Mouse (Mus musculus): Measurements from ENCODE around the gene Btnl10. TPM values are rescaled to one million over a fixed set of nuclear protein-coding genes. Genes with fewer than 3 reads are reported as not detected.

The Btnl10 gene
- total RNA-seq, 2 experiments from 2014 or later = 0.20 to 0.40 TPM

Small RNA genes within 50 kb of the gene (microRNA-seq; reads per million reads assigned to microRNA genes)
- gene Gm44313 = not detected

Other genes with a start within 250 kb of the Btnl10 start
- gene Olfr320, start 236.8 kb upstream of the Btnl10 start, total RNA-seq (2021) = not detected
- gene Olfr319, start 218.7 kb upstream of the Btnl10 start, total RNA-seq (2021) = not detected
- gene Olfr318, start 193.9 kb upstream of the Btnl10 start, total RNA-seq (2021) = not detected
- gene Olfr317, start 178.7 kb upstream of the Btnl10 start, total RNA-seq (2021) = under 1 TPM in 1 of 2 experiments, not detected in 1; 0.30 TPM
- not detected for gene Olfr316, start 165.2 kb upstream of the Btnl10 start, total RNA-seq (2021)
- not detected for gene Olfr315, start 144.7 kb upstream of the Btnl10 start, total RNA-seq (2021)
- gene Olfr314, start 135.0 kb upstream of the Btnl10 start, total RNA-seq (2021) = not detected
- 1 to 10 TPM; 1.6 to 1.8 TPM for gene Fam183b, start 115.9 kb upstream of the Btnl10 start, total RNA-seq (2021)
- gene Olfr313, start 102.9 kb upstream of the Btnl10 start, total RNA-seq (2021) = not detected
- not detected for gene Olfr312, start 88.7 kb upstream of the Btnl10 start, total RNA-seq (2021)
- not detected for gene Olfr311, start 78.7 kb upstream of the Btnl10 start, total RNA-seq (2021)
- 10 to 100 TPM; 18.4 TPM for gene Gm12258, start 70.8 kb upstream of the Btnl10 start, total RNA-seq (2021)
- 10 to 100 TPM; 14.5 to 14.6 TPM for gene 2810021J22Rik, start 50.7 kb upstream of the Btnl10 start, total RNA-seq (2021)
- gene Zfp39, start 13.7 kb upstream of the Btnl10 start, total RNA-seq (2021) = 10 to 100 TPM; 11.9 to 12.4 TPM
- 100 to 1,000 TPM; 386 to 426 TPM for gene Rnf187, start 21.0 kb downstream of the Btnl10 start, total RNA-seq (2021)
- 100 to 1,000 TPM; 299 to 314 TPM for gene Hist3h2ba, start 31.0 kb downstream of the Btnl10 start, total RNA-seq (2021)
- 100 to 1,000 TPM in 1 of 2 experiments, 10 to 100 TPM in 1; 95.0 to 101 TPM for gene Hist3h2a, start 36.8 kb downstream of the Btnl10 start, total RNA-seq (2021)
- 1 to 10 TPM; 1.8 to 2.0 TPM for gene Trim17, start 36.8 kb downstream of the Btnl10 start, total RNA-seq (2021)
- gene Trim11, start 60.2 kb downstream of the Btnl10 start, total RNA-seq (2021) = 10 to 100 TPM; 26.0 to 27.0 TPM
- gene Obscn, start 218.5 kb downstream of the Btnl10 start, total RNA-seq (2021) = 1 to 10 TPM; 4.4 to 4.7 TPM
- gene Iba57, start 245.8 kb downstream of the Btnl10 start, total RNA-seq (2021) = 10 to 100 TPM in 1 of 2 experiments, 1 to 10 TPM in 1; 8.9 to 13.1 TPM

Measured in left cerebral cortex, postnatal 4 days (tissue).